Mouse (Mus musculus): ENCODE data around the gene Tmed10. TPM values are rescaled to one million over a fixed set of nuclear protein-coding genes. Genes with fewer than 3 reads are reported as not detected.

Gene Tmed10
- 100 to 1,000 TPM; 186 to 239 (median 213) TPM for polyA plus RNA-seq (2017; shearing (Covaris generic))

DNA sequence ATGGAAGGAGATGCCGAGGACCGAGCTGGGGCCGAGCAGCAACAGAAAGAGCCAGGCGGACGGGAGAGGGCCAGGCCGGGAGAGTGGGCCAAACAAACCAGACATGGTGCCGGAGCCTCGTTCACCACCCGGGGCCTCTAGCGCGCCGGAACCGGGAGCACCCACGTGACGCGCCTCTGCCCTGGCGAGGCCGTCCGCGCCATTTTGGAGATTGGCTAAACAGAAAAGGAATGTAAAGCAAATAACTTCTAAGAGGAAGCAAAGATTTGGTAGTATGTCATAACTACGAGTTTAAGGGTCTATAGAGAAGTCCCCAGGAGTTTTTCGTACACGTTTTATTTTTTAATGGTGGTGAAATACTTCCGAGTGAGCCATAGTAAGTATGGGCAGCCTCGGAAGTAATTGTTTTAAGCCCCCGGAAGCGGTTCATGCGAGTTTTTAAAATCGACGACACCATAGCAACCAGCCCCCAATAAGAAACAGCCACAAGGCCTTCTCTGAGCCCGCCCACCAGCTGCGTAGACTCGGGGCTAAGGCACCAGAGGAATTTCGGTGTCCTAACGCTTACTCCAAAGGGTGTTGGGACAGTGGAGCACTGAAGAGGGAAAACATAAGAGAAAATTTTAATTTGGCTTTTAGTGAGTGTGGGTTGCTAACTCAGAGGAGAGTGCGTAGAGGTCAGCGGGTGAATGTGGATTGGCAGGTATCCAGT lies at the start of gene Tmed10:
TSS of gene Tmed10 (minus strand) at position 287 of the 712 bp plus-strand sequence.
- ATAC-seq = peak; percentile 83

DNA sequence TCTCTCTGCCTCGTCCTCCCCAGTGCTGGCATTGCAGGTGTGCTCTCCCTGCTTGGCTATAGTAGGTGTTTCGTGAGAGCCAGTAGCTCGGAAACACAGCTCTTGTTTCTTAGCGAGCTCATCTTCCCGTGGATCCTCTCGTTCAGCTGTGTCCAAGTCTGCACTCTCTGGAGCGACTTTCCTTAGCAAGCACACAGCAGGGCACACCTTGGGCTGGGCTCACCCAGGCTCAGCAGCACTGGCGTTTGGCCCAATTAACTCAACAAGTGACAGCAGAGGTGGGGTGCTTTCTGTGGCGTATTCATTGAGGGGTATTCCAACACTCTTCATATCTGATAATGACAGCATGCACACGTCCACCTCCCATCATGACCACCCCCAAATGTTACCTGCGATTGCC lies 48.6 kb upstream of the Tmed10 start:
- ATAC-seq = no peak

DNA sequence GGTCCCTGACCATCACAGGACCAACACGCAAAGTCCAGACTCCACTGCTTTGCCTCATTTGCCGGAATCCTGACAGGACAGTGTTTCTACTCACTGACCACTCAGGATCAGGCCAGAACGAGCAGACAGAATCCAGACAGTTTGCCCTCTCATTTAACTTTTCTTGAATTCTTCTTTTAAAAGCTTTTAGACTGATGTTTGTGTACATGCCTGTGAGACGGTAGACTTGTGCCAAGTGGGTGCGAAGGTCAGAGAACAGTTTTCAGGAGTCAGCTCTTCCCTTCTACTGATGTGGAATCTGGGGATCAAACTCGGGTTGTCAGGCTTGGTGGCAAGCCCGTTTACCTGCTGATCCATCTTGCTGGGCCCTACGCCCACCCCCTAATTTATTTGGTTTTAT lies 47.9 kb upstream of the Tmed10 start:
- ATAC-seq = no peak

DNA sequence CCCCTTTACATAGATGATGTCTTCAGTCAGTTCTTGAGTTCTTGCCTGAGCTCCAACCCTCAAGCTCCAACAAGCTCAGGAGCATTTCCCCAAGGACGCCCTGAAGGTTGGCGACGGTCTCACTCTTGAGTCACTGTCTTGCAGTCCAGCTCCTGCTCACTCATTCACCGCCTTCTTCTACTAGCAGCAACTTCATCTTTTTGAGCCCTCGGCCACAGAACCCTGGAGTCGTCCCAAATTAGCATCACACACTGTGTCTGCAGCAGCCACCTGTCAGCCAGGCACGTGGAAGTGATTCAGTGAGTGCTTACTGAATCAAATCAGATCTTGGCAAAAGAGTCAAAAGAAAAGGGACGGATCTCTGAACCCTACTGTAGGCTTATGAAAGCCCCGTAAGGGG lies 46.3 kb upstream of the Tmed10 start:
- no peak for ATAC-seq

DNA sequence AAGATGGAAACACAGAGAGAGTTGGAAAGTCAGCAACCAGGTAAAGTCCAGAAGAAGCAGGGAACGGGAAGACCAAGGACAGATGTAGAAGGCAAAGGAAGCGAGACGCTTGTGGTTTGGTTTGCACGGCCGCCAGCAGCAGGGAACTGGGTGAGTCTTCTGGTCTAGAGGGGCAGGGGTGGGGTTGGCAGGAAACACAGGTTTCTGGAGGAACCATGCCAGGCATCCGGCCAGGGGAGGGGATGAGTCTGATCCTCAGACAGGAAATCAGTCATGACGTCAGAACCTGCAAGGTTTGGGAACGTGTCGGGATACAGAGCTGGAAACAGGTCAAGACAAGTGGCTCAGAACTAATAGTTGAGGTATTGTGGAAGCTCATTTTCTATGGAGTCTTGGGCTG lies 43.2 kb upstream of the Tmed10 start:
- peak; percentile 77 for ATAC-seq

DNA sequence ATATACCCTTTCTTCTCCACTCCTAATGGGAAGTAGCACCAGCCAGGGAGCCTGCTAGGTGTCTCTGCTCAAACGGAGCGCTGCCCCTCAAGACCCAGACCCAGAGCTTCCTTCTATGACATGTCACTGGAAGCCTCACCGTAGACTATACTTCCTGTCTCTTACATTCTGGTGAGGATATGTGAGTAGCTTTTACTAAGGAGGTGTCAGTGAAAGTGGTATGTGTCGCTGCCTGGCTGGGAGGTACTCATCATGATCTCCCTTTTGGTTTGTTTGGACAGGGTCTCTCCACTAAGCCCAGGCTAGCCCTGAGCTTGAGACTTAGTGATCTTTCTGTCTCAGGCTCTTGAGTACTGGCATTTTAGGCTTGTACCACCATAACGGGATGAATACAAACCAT lies 41.7 kb upstream of the Tmed10 start:
- no peak for ATAC-seq

DNA sequence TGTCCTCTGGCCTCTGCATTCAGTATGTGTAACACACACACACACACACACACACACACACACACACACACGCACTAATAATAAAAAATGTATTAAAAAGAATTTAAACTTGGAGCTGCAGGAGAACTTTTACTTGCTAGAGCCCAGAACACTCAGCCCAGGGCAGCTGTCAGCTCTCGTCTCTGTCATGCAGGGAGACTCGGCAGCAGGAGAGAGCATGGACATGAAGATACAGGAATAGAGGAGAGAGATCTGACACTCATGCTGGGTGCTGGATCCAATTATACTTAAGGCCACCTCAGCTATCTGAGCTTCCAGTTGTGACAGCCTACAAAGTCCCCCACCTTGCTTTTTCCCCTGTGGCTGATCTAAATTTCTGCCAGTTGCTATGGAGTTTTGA lies 41.2 kb upstream of the Tmed10 start:
- ATAC-seq = no peak

DNA sequence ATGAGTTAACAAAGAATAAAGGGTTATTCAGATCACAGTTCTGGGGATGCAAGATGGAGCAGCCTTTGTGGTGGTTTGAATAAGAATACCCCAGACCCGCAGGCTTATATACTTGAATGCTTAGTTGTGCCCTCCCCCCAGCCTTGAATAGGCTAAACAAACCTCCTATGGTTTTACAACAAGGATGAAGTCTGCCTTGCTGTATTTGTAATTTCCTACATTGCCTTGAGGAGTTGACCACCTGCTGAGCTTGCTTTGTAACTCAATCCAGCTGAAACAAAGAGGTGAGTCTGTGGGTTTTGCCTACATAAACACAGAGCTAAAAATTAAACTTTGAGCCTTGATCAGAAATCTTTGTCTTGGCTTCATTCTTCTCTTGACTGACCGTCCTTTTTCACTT lies 36.5 kb upstream of the Tmed10 start:
- no peak for ATAC-seq

DNA sequence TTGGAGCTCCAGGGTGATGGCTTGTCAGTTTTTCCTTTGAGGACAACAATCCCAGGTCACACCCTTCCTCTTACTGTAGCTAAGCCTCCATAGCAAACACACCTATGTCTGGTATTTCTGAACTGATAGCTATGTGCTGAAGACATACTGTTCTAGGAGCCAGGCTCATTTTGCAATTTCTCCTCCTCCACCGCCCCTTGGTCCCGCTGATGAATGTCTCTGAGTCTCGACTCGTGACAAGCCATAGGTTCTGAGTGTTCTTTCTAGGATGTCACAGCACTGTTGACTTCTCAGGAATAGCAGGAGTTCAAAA lies 23.3 kb upstream of the Tmed10 start:
- ATAC-seq = no peak

DNA sequence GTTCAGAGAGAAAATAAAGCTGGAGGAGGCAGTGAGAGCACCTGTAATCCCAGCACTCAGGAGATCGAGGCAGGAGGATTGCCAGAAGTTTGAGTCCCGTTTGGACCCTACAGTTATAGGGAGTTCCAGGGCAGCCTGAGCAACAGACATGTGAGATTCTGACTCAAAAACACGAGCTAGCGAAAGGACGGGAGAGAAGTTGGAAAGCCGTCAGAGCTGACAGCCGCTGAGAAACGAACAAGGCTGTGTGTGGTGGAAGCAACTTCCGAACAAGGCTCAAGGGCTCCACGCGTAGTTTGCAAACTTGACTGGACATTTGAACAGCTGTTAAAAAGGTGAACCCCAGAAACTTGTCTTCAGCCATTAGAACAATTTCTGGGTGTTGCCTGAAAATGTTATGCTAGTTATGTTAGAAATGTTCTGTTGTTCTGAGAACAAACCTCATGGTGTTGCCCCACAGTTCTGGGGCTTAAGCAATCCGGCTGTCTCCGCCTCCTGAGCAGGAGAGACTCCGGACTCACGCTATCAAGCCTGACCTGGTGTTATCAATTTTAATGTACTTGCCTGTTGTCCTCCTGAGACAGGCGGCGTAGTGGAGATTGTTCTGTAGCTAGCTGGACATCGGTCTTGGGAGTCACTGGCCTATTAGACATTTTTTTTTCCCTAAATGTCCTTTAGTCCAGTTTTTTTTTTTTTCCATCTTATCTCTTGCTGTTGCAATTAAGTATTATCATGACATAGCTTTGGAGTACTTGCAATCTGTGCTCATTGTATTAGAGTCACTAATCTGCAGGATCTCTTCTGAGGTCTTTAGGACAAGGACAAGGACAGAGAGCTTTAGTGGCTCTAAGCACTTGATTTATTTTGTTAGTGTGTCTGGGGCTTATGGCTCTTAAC lies 22.7 kb upstream of the Tmed10 start:
- no peak for ATAC-seq

DNA sequence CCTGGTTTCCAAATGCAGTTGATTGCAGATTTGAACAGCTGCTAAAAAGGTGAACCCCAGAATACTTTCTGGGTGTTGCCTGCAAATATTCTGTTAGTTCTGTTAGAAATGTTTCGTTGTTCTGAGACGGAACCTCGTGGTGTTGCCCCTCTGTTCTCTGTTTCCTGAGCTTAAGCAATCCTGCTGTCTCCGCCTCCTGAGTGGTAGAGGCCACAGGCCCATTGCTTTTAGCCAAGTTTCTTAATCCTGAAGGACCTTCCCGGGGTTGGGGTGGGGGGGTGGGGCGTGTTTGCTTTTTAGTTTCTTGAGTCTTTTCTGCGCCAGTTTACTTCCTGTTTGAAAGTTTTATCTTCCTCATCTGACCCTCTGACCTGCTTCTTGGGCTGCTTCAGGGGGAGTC lies 19.3 kb upstream of the Tmed10 start:
- no peak for ATAC-seq

DNA sequence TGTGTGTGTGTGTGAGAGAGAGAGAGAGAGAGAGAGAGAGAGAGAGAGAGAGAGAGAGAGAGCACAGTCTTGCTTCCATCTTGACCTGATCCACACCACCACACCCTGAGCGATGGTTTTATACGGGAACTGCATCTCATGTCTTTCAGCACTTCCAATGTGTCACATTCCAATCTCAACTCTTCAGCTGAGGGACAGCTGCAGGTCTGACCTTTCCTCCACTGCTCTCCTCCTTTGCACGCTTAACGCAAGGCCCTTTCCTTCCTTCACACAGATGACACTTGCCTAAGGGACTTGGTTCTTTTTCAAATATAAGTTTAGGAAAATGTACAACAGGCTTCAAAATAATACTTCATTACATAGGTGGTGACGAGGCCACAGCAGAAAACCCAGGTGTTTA lies 18.9 kb upstream of the Tmed10 start:
- no peak for ATAC-seq

DNA sequence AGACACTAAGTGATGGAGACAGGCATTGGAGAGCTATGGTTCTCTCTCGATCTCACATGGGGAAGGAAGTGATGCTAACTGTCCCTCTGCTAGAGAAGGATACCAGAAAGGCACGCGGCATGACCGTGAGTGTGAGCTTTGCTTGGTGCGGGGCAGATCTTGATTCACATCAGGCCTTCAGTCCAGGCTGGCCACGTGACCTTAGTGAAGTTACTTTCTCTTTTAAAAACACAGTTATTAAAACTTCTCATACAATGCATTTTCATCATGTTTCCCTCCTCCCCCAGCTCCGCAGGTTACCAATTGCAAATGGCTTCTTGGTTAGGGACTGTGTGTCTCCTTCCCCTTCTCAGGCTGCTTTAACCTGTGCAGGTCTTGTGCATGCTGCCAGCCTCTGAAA lies 16.5 kb upstream of the Tmed10 start:
- ATAC-seq = no peak

DNA sequence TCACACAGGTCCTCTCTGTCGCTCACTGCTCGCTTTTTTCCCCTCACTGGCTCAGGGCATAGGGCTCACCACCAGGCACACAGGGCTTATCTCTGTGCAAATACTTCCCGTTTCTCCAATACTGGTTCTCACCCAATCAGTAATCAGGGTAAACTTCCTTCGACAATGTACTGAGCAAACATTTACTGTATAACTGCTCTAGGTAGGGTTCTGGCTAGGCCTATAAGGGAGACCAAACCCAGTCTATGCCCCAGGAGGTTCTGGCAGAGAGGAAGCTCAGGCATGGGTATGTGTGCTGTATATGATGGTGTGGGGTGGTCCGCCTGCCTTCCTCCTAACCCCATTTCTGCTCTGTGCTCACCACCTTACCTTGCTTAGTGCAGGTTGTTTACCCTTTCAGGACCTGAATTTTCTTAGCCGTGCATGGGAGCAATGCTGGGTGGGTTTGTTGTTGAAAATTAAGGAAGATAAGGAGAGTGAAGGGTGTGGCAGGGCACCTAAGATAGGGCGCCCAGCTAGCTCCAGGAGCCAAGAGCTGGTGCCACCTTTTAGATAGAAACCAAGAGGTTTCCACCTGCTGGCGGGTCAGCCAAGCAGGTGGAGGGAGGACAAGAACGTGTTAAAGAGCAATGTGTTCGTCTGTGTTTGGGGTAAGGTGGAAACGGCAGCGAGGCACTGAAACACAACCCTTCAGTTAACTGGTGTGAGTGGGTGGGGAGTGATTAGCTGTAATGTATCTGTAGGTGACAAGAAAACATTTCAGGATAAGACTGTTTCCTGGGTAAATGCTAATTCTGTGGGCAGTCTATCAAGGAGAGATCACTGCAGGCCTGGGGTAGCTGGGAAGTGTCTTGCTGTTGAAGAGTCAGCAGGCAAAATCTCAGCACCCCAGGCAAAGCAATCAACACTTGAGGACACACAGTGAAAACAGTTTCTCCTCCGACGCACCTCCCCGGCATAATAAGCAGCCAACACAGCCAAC lies 14.8 kb upstream of the Tmed10 start:
- ATAC-seq = no peak

DNA sequence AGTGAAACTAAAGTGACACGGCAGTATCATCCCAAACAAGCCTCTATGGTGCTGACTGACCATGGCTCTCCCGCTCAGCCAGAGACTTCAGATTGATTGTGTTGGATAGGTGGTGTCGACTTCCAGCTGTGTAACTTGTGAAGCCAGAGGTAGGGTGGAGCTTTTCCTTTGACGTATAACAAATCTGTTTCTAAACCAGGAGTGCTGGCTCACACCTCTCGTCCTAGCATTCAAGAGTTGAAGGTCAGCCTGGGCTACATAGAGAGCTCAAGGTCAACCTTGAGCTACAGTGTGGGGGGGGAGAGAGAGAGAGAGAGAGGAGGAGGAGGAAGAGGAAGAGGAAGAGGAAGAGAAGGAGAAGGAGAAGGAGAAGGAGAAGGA lies 11.3 kb upstream of the Tmed10 start:
- ATAC-seq = no peak

DNA sequence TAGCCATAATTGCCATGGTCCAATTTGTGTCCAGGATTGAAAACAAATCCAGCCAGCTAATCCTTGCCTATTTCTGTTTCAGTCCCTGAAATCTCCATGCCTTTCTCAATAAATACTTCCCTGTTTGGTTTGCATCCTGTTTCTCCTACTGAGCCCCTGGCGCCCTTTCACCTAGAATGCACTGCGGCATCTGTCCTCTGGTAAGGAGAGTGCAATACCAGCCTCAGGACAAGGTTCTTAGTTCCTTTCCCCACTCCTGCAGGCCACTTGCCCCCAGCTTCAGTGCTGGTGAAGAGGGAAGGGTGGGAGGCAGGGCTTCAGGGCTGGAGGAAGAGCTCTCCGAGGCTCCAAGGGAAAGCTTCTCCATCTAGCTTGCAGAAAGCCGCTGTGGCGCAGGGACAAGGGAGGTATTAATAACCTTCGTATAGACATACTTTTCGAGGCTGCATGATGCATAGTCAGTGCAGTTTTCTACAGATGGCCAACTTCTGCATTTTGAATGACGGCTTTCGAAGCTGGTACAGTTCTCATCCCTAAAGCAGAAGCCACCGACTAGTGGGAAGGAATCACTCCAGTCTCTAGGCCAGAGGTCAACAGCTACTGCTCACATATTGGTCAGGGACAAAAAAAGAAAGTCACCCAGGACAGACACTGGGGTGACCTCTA lies 10.8 kb upstream of the Tmed10 start:
- no peak for ATAC-seq

DNA sequence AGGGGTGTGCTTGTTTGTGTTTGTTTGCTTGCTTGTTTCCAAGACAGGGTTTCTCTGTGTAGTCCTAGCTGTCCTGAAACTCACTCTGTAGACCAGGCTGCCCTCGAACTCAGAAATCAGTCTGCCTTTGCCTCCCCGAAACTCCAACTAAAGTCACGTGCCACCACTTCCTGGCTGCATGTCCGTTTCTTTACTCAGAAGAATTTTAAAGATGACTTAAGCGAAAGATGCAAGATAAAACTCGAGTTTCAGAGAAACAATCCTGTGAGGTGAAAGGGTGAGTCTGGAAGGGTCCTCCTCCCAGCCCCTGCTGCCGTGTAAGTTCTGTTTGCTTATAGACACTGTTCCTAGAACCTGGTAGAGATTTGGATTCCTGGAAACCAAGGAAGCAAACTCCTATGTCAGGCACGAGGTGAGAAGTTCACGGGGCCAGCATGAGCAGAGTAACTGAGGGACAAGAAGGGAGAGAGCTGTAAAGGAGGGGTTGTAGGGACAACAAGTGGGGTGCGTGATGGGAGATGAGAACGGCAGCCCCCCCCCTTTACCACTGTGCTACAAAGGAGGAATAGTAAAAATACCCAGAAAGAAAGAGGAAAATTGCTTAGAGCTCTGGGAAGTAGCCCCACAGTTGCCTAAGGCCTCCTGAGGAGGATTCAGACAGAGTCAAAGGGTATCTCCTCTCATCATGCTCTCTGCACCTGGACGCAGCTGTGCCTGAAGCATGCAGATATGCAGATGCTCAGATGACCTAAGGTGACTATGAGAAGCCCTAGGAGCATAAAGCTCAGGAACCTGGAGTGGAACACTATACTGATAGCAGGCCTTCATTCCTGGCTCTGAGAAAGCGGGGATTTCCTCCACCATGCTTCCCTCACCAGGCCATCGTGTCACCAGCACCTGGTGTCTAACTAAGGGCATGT lies 8.4 kb upstream of the Tmed10 start:
- ATAC-seq = peak; percentile 61

DNA sequence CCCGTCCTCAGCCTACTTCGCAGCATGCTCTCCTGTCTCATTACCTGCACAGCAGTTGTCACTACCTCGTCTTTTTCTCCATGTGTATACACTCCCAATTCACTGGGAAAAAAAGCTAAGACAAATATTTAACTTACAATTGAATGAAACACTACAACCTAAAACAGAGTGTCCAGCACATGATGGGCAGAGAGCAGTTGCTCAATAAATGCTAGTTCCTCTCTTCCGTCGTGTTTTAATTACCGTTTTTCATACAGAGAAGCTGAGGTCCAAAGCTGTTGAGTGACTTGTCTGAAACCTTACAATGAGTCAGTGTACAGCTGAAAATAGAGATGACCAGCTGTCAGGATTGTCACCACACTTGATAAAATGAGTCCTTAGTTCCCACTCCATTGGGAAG lies 6.9 kb upstream of the Tmed10 start:
- no peak for ATAC-seq

DNA sequence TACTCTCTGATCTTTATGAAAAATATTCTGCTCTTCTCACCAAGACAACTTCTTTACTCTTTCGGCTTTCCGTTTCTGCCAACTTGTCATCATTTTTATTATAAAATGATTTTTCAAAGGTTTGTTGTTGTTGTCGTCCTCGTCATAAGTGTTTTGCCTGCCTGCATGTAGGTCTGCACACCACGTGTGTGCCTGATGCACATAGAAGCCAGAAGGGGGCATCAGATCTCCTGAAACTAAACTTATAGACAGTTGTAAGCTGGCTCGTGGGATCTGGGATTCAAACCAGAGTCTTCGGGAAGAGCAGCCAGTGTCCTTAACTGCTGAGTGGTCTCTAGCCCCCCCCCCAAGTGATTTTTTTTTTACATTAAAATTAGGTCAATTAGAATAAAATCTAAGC lies 6.3 kb upstream of the Tmed10 start:
- ATAC-seq = no peak

DNA sequence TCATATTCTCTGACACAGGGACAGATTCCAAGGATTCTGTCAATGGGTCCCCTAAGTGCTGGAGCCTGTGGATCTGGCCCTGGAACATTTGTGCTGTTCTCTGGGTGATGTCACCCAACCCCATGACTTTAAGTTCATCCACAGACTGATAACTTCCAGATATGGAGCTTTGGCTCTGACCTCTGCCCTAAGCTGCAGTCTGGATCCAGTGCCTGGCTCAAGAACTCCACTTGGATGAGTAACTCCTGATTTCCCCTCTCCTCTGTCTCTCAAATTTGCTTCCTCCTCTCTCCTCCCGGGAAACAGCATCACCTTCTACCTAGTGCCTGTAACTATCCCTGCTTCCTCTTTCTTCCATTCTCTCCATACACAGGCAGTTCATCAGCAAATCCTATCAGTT lies 5.7 kb upstream of the Tmed10 start:
- ATAC-seq = no peak

DNA sequence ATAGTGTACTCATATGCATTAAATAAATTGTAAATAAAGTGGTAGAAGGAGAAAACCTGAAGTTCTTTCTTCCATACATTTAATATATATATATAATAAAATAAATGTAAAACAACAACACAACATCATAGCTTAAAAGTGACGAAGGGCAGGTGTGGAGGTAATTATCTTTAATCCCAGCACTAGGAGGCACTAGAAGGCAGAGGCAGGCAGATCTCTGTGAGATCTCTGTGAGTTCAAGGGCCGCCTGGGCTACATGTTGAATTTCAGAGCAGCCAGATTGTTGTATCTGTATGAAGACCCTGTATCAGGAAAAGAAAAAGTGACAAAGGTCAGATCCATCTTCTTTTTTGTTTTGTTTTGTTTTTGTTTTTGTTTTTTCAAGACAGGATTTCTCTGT lies 3.6 kb upstream of the Tmed10 start:
- no peak for ATAC-seq

Data from inflammation-experienced regulatory T-cells, adult 6 months (primary cell).